In the genomic region with DNA sequence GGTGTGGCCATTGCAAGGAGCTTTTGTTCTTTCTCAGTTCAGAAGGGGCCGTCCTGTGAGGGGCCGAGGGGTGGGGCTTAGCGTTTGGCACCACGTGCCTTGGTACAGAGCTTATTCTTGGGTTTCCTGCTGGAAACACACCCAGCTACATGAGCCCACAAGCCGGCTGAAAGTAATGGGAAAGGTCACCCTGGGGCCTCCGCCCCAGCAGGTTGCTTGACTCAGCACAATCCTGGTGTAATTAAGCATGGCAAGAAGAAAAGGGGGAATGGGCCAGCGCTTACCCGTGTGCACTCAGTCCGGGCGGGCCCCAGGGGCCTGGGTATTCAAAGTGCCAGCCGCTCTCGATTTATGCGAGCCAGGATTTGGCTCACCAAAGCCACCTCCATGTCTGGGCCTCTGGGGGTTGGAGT, we compare ENCODE assay signal across 11 mouse cellular contexts. TPM values are rescaled to one million over a fixed set of nuclear protein-coding genes. Genes with fewer than 3 reads are reported as not detected.
DNase-seq lines count a peak whose midpoint lies in the region; ATAC-seq lines count a peak whose summit lies in the region.
"Had no signal": no experiment of that assay in that cellular context is flagged by ENCODE, and none has a peak within 500 bp of the region (broad histone marks: within the 10 kb centered on the region; RNA-seq: fewer than 3 reads in every experiment).

No protein-coding gene starts in this region.

- H3K4me2 ChIP-seq in hindbrain, embryonic 11.5 days (replicated peaks; ENCODE audit: low read depth, low read length) = peak overlapping the region; percentile 31
- no peak overlapping the region for H3K4me2 ChIP-seq in limb, embryonic 11.5 days (ENCODE audit: low read depth, severe bottlenecking)
- no peak overlapping the region for H3K4me2 ChIP-seq in stomach, embryonic 14.5 days (replicated peaks; ENCODE audit: low read depth, low read length)
- H3K4me2 ChIP-seq: liver, embryonic 15.5 days had no signal

- no peak overlapping the region for H3K4me3 ChIP-seq in hindbrain, embryonic 11.5 days (ENCODE audit: low read depth, low read length)
- no peak overlapping the region for H3K4me3 ChIP-seq in limb, embryonic 11.5 days (ENCODE audit: low read depth, low read length)
- H3K4me3 ChIP-seq in stomach, embryonic 14.5 days (ENCODE audit: low read depth, low read length) = no peak overlapping the region
- H3K4me3 ChIP-seq: liver, embryonic 15.5 days had no signal

- peak; percentile 96 for ATAC-seq in hindbrain, embryonic 11.5 days (ENCODE audit: low FRiP score)
- peak; percentile 68; the same call in 1 of the 2 replicates for ATAC-seq in limb, embryonic 11.5 days (ENCODE audit: insufficient number of reproducible peaks, low FRiP score, low TSS enrichment, low read depth)
- peak; percentile 46; the same call in 1 of the 2 replicates for ATAC-seq in stomach, embryonic 14.5 days (ENCODE audit: insufficient number of reproducible peaks, insufficient read depth, low FRiP score, low read depth)

- WGBS in hindbrain, embryonic 11.5 days = 13% methylated on average over 12 of the region's 13 CpGs
- 49% methylated on average over 13 of the region's 13 CpGs for WGBS in limb, embryonic 11.5 days
- WGBS in stomach, embryonic 14.5 days = 53% methylated on average over 13 of the region's 13 CpGs

- no peaks in the 10 kb centered on the region for H3K9me3 ChIP-seq in hindbrain, embryonic 11.5 days (ENCODE audit: control insufficient read depth, low read length)
- H3K9me3 ChIP-seq in limb, embryonic 11.5 days (ENCODE audit: control insufficient read depth, low read length) = no peaks in the 10 kb centered on the region
- no peaks in the 10 kb centered on the region for H3K9me3 ChIP-seq in stomach, embryonic 14.5 days (ENCODE audit: control insufficient read depth, low read depth, low read length)
- H3K9me3 ChIP-seq: liver, embryonic 15.5 days had no signal

- no peaks in the 10 kb centered on the region; the same call in none of the 2 replicates for H3K4me1 ChIP-seq in hindbrain, embryonic 11.5 days (replicated peaks; ENCODE audit: control insufficient read depth, insufficient read depth, low read length)
- H3K4me1 ChIP-seq in limb, embryonic 11.5 days (ENCODE audit: control insufficient read depth, insufficient read depth, low read length) = peaks cover 11% of the 10 kb centered on the region
- H3K4me1 ChIP-seq in stomach, embryonic 14.5 days (ENCODE audit: control insufficient read depth, insufficient read depth, low read length) = no peaks in the 10 kb centered on the region
- H3K4me1 ChIP-seq: liver, embryonic 15.5 days had no signal

- peak; percentile 12 for DNase-seq in adrenal gland, postnatal 14 days
- no peak for DNase-seq in adrenal gland, adult 18-20 months (ENCODE audit: low spot score in 2 of 2)
- DNase-seq in hindbrain, embryonic 11.5 days (ENCODE audit: low spot score) = peak; percentile 66
- DNase-seq in limb, embryonic 11.5 days (ENCODE audit: low spot score) = peak; percentile 52
- no peak for DNase-seq in spleen, postnatal 14 days (ENCODE audit: low spot score in 2 of 2)
- DNase-seq in layer of hippocampus, postnatal 36 days = no peak
- DNase-seq in cerebellum, postnatal 36 days = no peak
- DNase-seq: heart, postnatal 36 days; thymus, postnatal 36 days had no signal

- H3K9ac ChIP-seq in hindbrain, embryonic 11.5 days (ENCODE audit: low read depth, low read length) = no peak overlapping the region
- no peak overlapping the region for H3K9ac ChIP-seq in limb, embryonic 11.5 days (ENCODE audit: low read length)
- no peak overlapping the region for H3K9ac ChIP-seq in stomach, embryonic 14.5 days (replicated peaks; ENCODE audit: low read depth, low read length)
- H3K9ac ChIP-seq: liver, embryonic 15.5 days had no signal

- no peak overlapping the region for H3K27ac ChIP-seq in hindbrain, embryonic 11.5 days (ENCODE audit: low read depth, low read length)
- H3K27ac ChIP-seq in limb, embryonic 11.5 days (replicated peaks; ENCODE audit: low read depth, low read length) = no peak overlapping the region
- no peak overlapping the region for H3K27ac ChIP-seq in stomach, embryonic 14.5 days (ENCODE audit: low read length)
- H3K27ac ChIP-seq: liver, embryonic 15.5 days had no signal

- H3K27me3 ChIP-seq in hindbrain, embryonic 11.5 days (ENCODE audit: control insufficient read depth, insufficient read depth, low read length) = no peaks in the 10 kb centered on the region
- no peaks in the 10 kb centered on the region for H3K27me3 ChIP-seq in limb, embryonic 11.5 days (ENCODE audit: control insufficient read depth, insufficient read depth, low read length)
- no peaks in the 10 kb centered on the region for H3K27me3 ChIP-seq in stomach, embryonic 14.5 days (ENCODE audit: control insufficient read depth, insufficient read depth, low read length)
- H3K27me3 ChIP-seq: liver, embryonic 15.5 days had no signal

- H3K36me3 ChIP-seq in hindbrain, embryonic 11.5 days (ENCODE audit: control insufficient read depth, insufficient read depth, low read length) = no peaks in the 10 kb centered on the region
- no peaks in the 10 kb centered on the region for H3K36me3 ChIP-seq in limb, embryonic 11.5 days (ENCODE audit: control insufficient read depth, insufficient read depth, low read length)
- no peaks in the 10 kb centered on the region for H3K36me3 ChIP-seq in stomach, embryonic 14.5 days (ENCODE audit: control insufficient read depth, insufficient read depth, low read length)
- H3K36me3 ChIP-seq: liver, embryonic 15.5 days had no signal

RNA-seq across cellular contexts. Expression of a gene that starts 30.5 kb away (rescaled TPM):
- 43.7 and 46.3 TPM in 2 replicates for total RNA-seq in adrenal gland, postnatal 14 days (2021)
- 10 to 100 TPM; 31.5 to 47.6 TPM for total RNA-seq in adrenal gland, adult 18-20 months (2021)
- polyA plus RNA-seq in hindbrain, embryonic 11.5 days (2014; fragmentation: Nextera tagmentation; extraction: Ambion mirVana) = 22.4 and 39.3 TPM in 2 replicates
- 30.6 and 40.7 TPM in 2 replicates for polyA plus RNA-seq in limb, embryonic 11.5 days (2014; fragmentation: Nextera tagmentation; extraction: Ambion mirVana)
- polyA plus RNA-seq in stomach, embryonic 14.5 days (2014; fragmentation: Nextera tagmentation; extraction: Ambion mirVana) = 18.3 and 22.0 TPM in 2 replicates
- 100 to 1,000 TPM in 1 of 2 experiments, 10 to 100 TPM in 1; 91.0 to 112 TPM for total RNA-seq in layer of hippocampus, postnatal 36 days (2021)

Comparison
In these comparisons a context has a peak if more than half of its experiments do, and no peak if none do; other contexts are left out.
1. DNase-seq: peak in adrenal gland, postnatal 14 days (single experiment), hindbrain, embryonic 11.5 days (single experiment) and limb, embryonic 11.5 days (single experiment); none in adrenal gland, adult 18-20 months (0 of 2), spleen, postnatal 14 days (0 of 2), layer of hippocampus, postnatal 36 days (0 of 2) and cerebellum, postnatal 36 days (0 of 2).
2. ATAC-seq: peak in every context shown above with its lines; median percentile 96 in hindbrain, embryonic 11.5 days; 68 in limb, embryonic 11.5 days; 46 in stomach, embryonic 14.5 days.